Mouse (Mus musculus) CD8-positive naive resting alpha-beta T cell, adult 57 days (primary cell): ENCODE data around the gene Mamdc4. TPM values are rescaled to one million over a fixed set of nuclear protein-coding genes. Genes with fewer than 3 reads are reported as not detected.

ENCODE experiments used
- total RNA-seq: library from RNA; stranded (reverse); gene quantifications from one replicate; pipeline ENCODE4 v1.2.4, GENCODE M21; 2023

Gene Mamdc4
- total RNA-seq = 2.0 TPM

GRCm38 (mm10) chr2:25574579-25575431, at the start of gene Mamdc4, which contains the start of gene Phpt1:
Mamdc4 (minus strand) TSS chr2:25574845.
Phpt1 (minus strand) TSS chr2:25575224.

DNA sequence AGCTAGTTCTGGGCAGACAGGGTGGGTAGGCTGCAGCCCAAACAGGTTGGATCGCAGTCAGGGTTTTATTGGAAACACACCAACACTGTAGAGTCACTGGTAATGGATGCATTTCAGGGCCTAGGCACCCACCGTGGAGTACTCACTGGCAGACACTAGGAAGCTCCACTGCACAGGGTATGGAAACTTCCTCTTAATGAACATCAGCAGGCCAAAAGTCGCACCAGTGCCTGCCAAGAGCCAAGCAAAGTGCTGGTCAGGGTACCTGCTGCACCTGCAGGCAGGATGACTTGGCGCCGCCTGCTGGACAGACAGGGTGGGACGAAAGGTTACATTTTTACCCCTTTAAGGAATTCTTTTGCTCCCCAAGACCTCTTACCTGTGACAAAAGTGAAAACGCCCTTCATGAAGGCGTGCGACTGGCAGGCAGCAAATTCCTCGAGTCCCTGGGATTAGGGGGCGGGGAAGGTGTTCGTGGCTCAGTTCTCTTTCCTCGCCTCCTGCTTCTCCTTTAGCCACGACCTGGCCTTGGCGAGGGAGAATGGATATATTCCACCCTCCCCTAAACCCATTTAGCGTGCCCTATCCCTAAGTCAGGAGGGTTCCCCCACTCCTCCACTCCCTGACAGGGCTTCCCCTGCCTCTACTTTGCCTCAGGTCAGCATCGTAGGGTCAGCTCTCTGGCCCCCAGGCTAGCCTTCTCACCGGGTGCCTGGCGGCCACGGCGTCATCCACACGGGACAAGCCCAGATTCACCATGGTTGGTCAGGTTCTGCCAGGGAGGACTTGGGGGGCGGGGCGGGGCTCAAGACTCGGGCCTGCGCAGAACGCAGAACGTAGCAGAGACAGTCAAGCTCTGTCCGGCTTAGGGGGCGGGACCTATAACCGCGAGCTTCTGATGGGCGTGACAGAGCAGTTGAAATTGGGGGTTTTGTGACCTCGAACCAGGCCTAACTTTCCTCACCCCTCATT, 46.9 kb upstream of the Mamdc4 start, which contains the start of gene Tmem141:
Gene Tmem141, minus strand, starts transcription at position 777 of the 972 bp plus-strand sequence.

DNA sequence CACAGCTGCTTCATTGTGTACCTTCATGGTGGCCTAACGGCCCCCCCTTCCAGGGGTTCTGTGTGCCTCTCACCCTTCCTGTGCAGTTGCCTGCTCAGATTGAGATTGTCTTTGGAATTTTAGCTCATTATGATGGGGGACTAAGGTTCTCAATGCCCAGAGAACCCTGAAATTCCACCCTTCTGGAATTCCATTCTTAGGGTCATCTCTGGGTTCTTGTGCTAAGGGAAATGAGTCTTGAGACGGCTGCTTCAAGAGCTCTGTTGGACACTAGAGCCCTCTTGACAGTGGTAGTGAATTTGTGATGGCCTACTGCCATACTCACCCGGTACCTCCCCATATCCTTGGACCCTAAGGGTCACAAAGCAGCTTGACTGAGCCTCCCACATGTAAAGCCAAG, 42.9 kb upstream of the Mamdc4 start, which contains the start of gene Ccdc183:
Gene Ccdc183, minus strand, starts transcription at position 101 of the 400 bp plus-strand sequence.

DNA sequence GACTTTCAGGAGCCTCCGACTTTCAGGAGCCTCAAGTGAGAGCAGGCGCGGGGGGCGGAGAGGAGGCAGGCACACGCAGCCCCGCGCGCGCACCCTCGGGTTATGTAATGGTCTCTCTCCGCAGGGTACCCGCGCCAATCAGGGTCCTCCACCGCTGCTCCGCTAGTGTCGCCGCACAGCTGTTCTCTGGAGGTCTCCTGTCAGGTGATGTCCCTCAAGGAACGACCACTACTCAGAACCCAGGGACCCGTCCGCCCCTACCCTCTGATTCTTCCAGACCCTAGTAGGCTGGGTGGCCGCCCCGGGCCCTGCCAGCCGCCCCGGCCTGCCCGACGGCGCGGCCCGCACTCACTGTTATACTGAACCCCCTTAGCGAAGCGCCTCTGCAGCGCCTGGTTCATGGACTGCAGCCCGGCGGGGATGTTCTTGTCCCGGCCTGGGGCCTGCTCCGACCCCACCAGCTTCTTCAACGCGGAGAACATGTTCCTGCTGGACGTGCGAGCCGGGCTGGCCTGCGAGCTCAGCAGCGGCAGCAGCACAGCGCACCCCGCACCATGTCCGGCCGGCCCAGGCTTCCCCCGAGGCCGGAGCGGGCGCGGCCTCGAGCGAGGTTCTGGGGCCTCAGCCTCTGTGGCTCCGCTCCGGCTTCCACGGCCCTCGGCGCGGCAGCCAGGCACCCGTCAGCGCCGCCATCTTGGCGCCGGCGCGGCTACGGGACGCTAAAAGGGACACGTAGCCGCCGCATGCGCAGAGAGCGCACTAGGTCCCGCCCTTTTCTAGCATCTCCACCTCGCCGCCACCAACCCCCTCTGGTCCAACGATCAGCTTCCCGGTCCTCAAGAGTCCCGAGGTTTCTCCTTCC, 33.3 kb upstream of the Mamdc4 start, which contains the start of gene Rabl6:
Gene Rabl6, minus strand, starts transcription at position 761 of the 862 bp plus-strand sequence.

DNA sequence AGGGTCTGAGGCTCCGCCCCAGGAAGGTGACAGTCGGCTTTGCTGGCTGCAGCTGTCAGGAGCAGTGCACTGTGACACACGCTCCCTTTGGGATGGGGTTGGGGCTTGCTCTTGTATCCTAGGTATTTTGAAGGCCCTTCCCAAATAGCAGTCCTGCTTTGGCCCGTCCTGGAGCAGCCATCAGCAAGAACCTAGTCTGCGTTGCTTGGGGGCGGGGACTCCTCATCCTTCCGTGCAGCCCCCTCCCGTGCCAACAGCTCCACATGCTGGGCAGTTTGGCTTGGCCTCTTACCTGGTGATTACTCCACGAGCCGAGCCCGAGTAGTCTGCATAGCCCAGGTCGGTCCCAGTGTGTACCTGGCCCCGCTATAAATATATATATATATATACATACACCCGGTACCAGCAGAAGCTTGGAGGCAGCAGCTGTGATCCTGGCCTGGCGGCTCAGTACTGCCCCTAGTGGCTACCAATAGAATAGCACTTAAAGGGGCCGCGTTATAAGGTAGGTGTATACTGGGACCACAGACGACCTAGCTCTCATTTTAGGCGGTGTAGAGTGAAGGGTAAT, 6.7 kb upstream of the Mamdc4 start, which contains the start of gene Ajm1:
Gene Ajm1, minus strand, starts transcription at position 464 of the 571 bp plus-strand sequence.

GRCm38 (mm10) chr2:25557221-25557963, 17.3 kb downstream of the Mamdc4 start, which contains the start of gene Edf1:
Edf1 (plus strand) TSS chr2:25557847.

GRCm38 (mm10) chr2:25546811-25547491, 27.7 kb downstream of the Mamdc4 start, which contains the start of gene Traf2:
Traf2 (minus strand) TSS chr2:25546940.

Other genes starting within 250 kb of the Mamdc4 start
- 34.4 TPM for gene Man1b1, start 242.5 kb downstream of the Mamdc4 start, total RNA-seq
- gene Dpp7, start 218.5 kb downstream of the Mamdc4 start, total RNA-seq = 13.0 TPM
- 12.6 TPM for gene Uap1l1, start 209.2 kb downstream of the Mamdc4 start, total RNA-seq
- not detected for gene Sapcd2, start 202.5 kb downstream of the Mamdc4 start, total RNA-seq
- gene Entpd2, start 179.0 kb downstream of the Mamdc4 start, total RNA-seq = not detected
- 2.3 TPM for gene Npdc1, start 175.5 kb downstream of the Mamdc4 start, total RNA-seq
- gene Fut7, start 151.6 kb downstream of the Mamdc4 start, total RNA-seq = 0.52 TPM
- gene Abca2, start 146.1 kb downstream of the Mamdc4 start, total RNA-seq = 80.3 TPM
- gene Clic3, start 118.0 kb downstream of the Mamdc4 start, total RNA-seq = not detected
- gene Paxx, start 113.8 kb downstream of the Mamdc4 start, total RNA-seq = 83.0 TPM
- not detected for gene Ptgds, start 104.8 kb downstream of the Mamdc4 start, total RNA-seq
- not detected for gene Lcn12, start 80.9 kb downstream of the Mamdc4 start, total RNA-seq
- gene Fbxw5, start 74.1 kb downstream of the Mamdc4 start, total RNA-seq = 60.4 TPM
- not detected for gene C8g, start 73.1 kb downstream of the Mamdc4 start, total RNA-seq
- 40.5 TPM for gene Traf2, start 27.9 kb downstream of the Mamdc4 start, total RNA-seq
- 100 TPM for gene Edf1, start 17.0 kb downstream of the Mamdc4 start, total RNA-seq
- gene Phpt1, start 379 bp upstream of the Mamdc4 start, total RNA-seq = 18.9 TPM
- gene Ajm1, start 6.9 kb upstream of the Mamdc4 start, total RNA-seq = 0.70 TPM
- 115 TPM for gene Rabl6, start 33.7 kb upstream of the Mamdc4 start, total RNA-seq
- gene Ccdc183, start 42.8 kb upstream of the Mamdc4 start, total RNA-seq = not detected
- gene Tmem141, start 47.2 kb upstream of the Mamdc4 start, total RNA-seq = 0.80 TPM
- 2.1 TPM for gene Fcna, start 53.2 kb upstream of the Mamdc4 start, total RNA-seq
- not detected for gene Lcn8, start 78.3 kb upstream of the Mamdc4 start, total RNA-seq
- not detected for gene Lcn5, start 83.1 kb upstream of the Mamdc4 start, total RNA-seq
- gene Lcn6, start 101.9 kb upstream of the Mamdc4 start, total RNA-seq = not detected
- not detected for gene Lcn10, start 107.9 kb upstream of the Mamdc4 start, total RNA-seq
- not detected for gene Obp2a, start 125.2 kb upstream of the Mamdc4 start, total RNA-seq
- 16.7 TPM for gene Bmyc, start 131.9 kb upstream of the Mamdc4 start, total RNA-seq
- gene Obp2b, start 162.2 kb upstream of the Mamdc4 start, total RNA-seq = not detected
- not detected for gene Lcn3, start 190.7 kb upstream of the Mamdc4 start, total RNA-seq
- not detected for gene Lcn11, start 202.2 kb upstream of the Mamdc4 start, total RNA-seq
- not detected for gene Gm13539, start 207.4 kb upstream of the Mamdc4 start, total RNA-seq
- gene Glt6d1, start 241.0 kb upstream of the Mamdc4 start, total RNA-seq = not detected
- not detected for gene Lcn9, start 248.3 kb upstream of the Mamdc4 start, total RNA-seq